Mouse (Mus musculus) stomach, postnatal 0 days (tissue): ENCODE measurements around the gene Gm45713. TPM values are rescaled to one million over a fixed set of nuclear protein-coding genes. Genes with fewer than 3 reads are reported as not detected.

Experiments used
- ATAC-seq: fragments of 200-750 bp; cut with Nextera tagmentation; 2 replicates; pipeline ENCODE4 v1.8.0; 2017; ENCODE audit not compliant: low FRiP score, low TSS enrichment
- DNase-seq: peaks from one replicate; pipeline ENCODE4 v3.0.0-alpha.2; 2016; ENCODE audit warnings: low spot score
- H3K27ac ChIP-seq: fragments of 300-500 bp; sonication (generic); replicated peaks from 2 replicates; pipeline ENCODE4 v1.5.1; 2014; ENCODE audit warnings: mild to moderate bottlenecking, control low read depth
- H3K27me3 ChIP-seq: fragments of 300-500 bp; sonication (generic); 2 replicates; pipeline ENCODE4 v1.6.1; 2014; ENCODE audit warnings: low read length; ENCODE audit not compliant: control insufficient read depth, insufficient read depth
- H3K36me3 ChIP-seq: fragments of 300-500 bp; sonication (generic); 2 replicates; pipeline ENCODE4 v1.6.1; 2014; ENCODE audit warnings: low read length, mixed read lengths; ENCODE audit not compliant: control insufficient read depth, insufficient read depth
- H3K4me1 ChIP-seq: fragments of 300-500 bp; sonication (generic); replicated peaks from 2 replicates; pipeline ENCODE4 v1.6.1; 2014; ENCODE audit warnings: antibody characterized with exemption; ENCODE audit not compliant: control insufficient read depth, insufficient read depth
- H3K4me2 ChIP-seq: fragments of 300-500 bp; sonication (generic); replicated peaks from 2 replicates; pipeline ENCODE4 v1.6.1; 2014; ENCODE audit warnings: low read depth, mild to moderate bottlenecking, control low read depth, moderate library complexity
- H3K4me3 ChIP-seq: fragments of 300-500 bp; sonication (generic); 2 replicates; pipeline ENCODE4 v1.5.1; 2014; ENCODE audit warnings: low read depth, low read length, control low read depth
- H3K9ac ChIP-seq: fragments of 300-500 bp; sonication (generic); 2 replicates; pipeline ENCODE4 v1.6.1; 2014; ENCODE audit warnings: mild to moderate bottlenecking, low read length, control low read depth, mixed read lengths
- H3K9me3 ChIP-seq: fragments of 300-500 bp; sonication (generic); 2 replicates; pipeline ENCODE4 v1.6.1; 2016; ENCODE audit warnings: low read length; ENCODE audit not compliant: control insufficient read depth
- CTCF ChIP-seq: IDR thresholded peaks from 2 replicates; pipeline ENCODE4 v1.5.1; 2016; ENCODE audit warnings: antibody characterized with exemption, low read depth, mild to moderate bottlenecking, moderate library complexity
- EP300 ChIP-seq: optimal IDR thresholded peaks from 2 replicates; pipeline ENCODE3; 2016; ENCODE audit warnings: antibody characterized with exemption
- WGBS: fragments of 180-500 bp; shearing (Covaris S2); extraction: QIAGEN DNeasy Blood & Tissue Kit; methylation state at CpG from one replicate; pipeline ENCODE4 v1.1.7; 2014; 5-methylcytosine and 5-hydroxymethylcytosine counted together
- polyA plus RNA-seq: library from polyadenylated mRNA; unstranded; fragments of >200 nt; fragmentation: Nextera tagmentation; extraction: Ambion mirVana; gene quantifications from 2 replicates; pipeline ENCODE4 v1.2.1, GENCODE M21; 2015

Gm45713 gene
- polyA plus RNA-seq, 1 experiment from 2014 or later: 1.1 TPM

GRCm38 (mm10) chr7:45090251-45090977 lies 45.6 kb downstream of the Gm45713 start:
- H3K9me3 ChIP-seq: no peaks in the 10 kb centered on the region
- 69% methylated on average over 13 of the region's 13 CpGs for WGBS
- H3K4me2 ChIP-seq: peak overlapping the region; percentile 60
- H3K4me1 ChIP-seq: no peaks in the 10 kb centered on the region
- TF ChIP-seq CTCF (no peak), EP300 (no peak)
- H3K9ac ChIP-seq: peak overlapping the region; percentile 66
- peak overlapping the region; percentile 47 for H3K4me3 ChIP-seq
- peaks cover 8% of the 10 kb centered on the region; the same call in 1 of the 2 replicates for H3K36me3 ChIP-seq
- DNase-seq: no peak
- no peaks in the 10 kb centered on the region for H3K27me3 ChIP-seq
- ATAC-seq: no peak
- H3K27ac ChIP-seq: peak overlapping the region; percentile 88

DNA sequence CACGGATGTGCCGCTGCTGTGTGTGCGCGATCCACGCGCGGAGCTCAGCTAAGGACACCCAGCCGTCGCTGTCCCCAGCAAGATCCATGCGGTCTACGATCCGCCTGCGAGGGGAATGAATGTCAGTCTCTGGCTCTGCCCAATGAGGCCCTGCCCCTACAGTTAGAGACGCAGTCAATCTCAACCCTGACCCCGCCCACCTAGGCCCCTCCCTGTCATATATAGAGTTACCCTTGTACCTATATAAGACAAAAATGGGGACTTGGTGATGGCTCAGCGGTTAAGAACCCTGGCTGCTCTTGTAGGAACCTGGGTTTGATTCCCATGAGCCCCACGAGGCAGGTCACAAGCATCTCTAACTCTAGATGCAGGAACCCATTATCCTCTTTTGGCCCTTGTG lies 47.4 kb downstream of the Gm45713 start:
- no peak overlapping the region for H3K4me2 ChIP-seq
- no peaks in the 10 kb centered on the region for H3K9me3 ChIP-seq
- no peaks in the 10 kb centered on the region for H3K27me3 ChIP-seq
- no peaks in the 10 kb centered on the region for H3K4me1 ChIP-seq
- DNase-seq (no peak), ATAC-seq (no peak)
- H3K27ac ChIP-seq: no peak overlapping the region
- peaks cover 8% of the 10 kb centered on the region; the same call in 1 of the 2 replicates for H3K36me3 ChIP-seq
- no peak overlapping the region for H3K9ac ChIP-seq
- no peak for TF ChIP-seq CTCF
- no peak for TF ChIP-seq EP300
- H3K4me3 ChIP-seq: no peak overlapping the region
- 94% methylated on average over 17 of the region's 17 CpGs for WGBS

DNA sequence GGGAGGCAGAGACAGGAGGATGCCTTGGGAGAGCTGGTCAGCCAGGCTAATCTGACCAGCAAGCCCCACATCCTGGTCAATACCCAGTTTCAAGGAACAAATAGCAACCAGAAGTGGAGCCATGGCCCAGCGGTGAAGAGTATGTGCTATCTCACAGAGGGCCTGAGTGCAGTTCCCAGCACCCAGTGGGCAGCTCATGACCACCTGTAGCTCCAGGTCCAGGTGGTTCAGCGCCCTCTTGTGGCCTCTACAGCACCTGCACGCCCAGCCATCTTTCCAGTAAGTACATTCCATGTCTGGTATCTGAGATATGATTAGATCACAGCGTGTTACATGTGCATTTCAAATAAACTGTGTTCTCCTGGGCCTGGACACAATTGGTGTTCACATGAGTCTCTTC lies 49.9 kb downstream of the Gm45713 start:
- TF ChIP-seq EP300 (no peak), CTCF (peak; percentile 48)
- H3K4me1 ChIP-seq: no peaks in the 10 kb centered on the region
- no peaks in the 10 kb centered on the region for H3K9me3 ChIP-seq
- no peaks in the 10 kb centered on the region for H3K27me3 ChIP-seq
- 80% methylated on average over 4 of the region's 4 CpGs for WGBS
- no peak overlapping the region for H3K4me2 ChIP-seq
- H3K27ac ChIP-seq: no peak overlapping the region
- no peak overlapping the region for H3K4me3 ChIP-seq
- DNase-seq: no peak
- no peak overlapping the region for H3K9ac ChIP-seq
- ATAC-seq: no peak
- peaks cover 8% of the 10 kb centered on the region; the same call in 1 of the 2 replicates for H3K36me3 ChIP-seq

- no peaks in the 10 kb centered on the region for H3K4me1 ChIP-seq
- ATAC-seq: 0 out of 2 replicates have a peak, but pooled peaks have one; percentile 14
- H3K4me3 ChIP-seq: no peak overlapping the region
- H3K36me3 ChIP-seq: peaks cover 5% of the 10 kb centered on the region; the same call in 1 of the 2 replicates
- no peak overlapping the region for H3K9ac ChIP-seq
- no peak for DNase-seq
- TF ChIP-seq CTCF (no peak), EP300 (no peak)
- WGBS: 80% methylated on average over 21 of the region's 22 CpGs
- H3K9me3 ChIP-seq: no peaks in the 10 kb centered on the region
- no peaks in the 10 kb centered on the region for H3K27me3 ChIP-seq
- H3K27ac ChIP-seq: no peak overlapping the region
- H3K4me2 ChIP-seq: no peak overlapping the region
These were observed 52.6 kb downstream of the Gm45713 start for GRCm38 (mm10) chr7:45083300-45083890.

DNA sequence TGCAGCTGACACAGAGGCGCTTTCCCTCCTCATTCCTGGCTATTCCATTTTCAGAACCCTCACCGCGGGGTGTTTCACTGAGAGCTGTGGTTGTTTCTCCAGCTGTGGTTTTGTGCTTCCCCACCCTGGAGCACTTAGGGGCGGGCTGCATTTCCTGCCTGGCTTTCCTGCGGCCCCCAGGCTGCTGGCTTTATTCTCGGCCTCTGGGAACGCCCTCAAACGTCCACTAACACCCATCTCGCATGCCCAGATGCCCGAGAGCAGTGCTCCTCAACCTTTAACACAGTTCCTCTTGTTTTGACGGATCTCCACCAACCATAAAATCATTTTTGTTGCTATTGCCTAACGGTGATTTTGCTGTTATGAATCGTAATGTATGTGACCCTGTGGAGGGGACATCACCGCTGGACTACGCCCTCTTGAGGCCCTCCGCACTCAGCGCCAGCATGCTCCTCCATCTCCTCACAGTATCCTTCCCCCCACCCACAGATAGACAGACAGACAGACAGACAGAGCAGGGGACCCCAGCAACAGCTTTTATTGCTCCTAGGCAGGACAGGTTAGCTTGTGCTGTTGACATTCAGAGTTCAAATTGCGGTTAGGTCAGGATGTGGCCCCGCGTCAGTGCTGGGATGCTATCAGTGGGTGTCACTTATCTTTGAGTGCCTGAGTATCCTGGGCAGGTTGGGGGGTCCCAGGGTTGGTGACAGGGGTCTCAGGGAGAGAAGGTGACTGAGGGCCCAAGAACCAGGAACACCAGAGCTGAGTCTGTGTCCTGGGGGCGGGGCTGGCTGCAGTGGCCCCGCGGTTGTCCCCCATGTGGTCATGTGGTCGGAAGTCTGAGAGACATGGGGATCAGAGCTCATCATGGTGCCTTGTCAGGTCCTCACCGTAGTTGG lies 53.4 kb downstream of the Gm45713 start:
- H3K27ac ChIP-seq: peak overlapping the region; percentile 58
- no peak overlapping the region for H3K4me3 ChIP-seq
- peaks cover 3% of the 10 kb centered on the region; the same call in 1 of the 2 replicates for H3K36me3 ChIP-seq
- H3K4me1 ChIP-seq: no peaks in the 10 kb centered on the region
- no peaks in the 10 kb centered on the region for H3K9me3 ChIP-seq
- no peak overlapping the region for H3K9ac ChIP-seq
- no peaks in the 10 kb centered on the region for H3K27me3 ChIP-seq
- no peak overlapping the region for H3K4me2 ChIP-seq
- 71% methylated on average over 25 of the region's 25 CpGs for WGBS
- TF ChIP-seq EP300 (no peak), CTCF (0 out of 2 replicates have a peak, but pooled peaks have one; percentile 17)
- DNase-seq (no peak), ATAC-seq (no peak)
